Mouse (Mus musculus) cortical plate, adult 2 months (tissue): Measurements from ENCODE around the gene Prpf18. TPM values are rescaled to one million over a fixed set of nuclear protein-coding genes. Genes with fewer than 3 reads are reported as not detected.

Experiments used
- H3K27ac ChIP-seq: fragments of 200-500 bp; 2 replicates; pipeline ENCODE4 v1.5.1; 2012; ENCODE audit warnings: low read length, control low read depth, inconsistent platforms; ENCODE audit not compliant: insufficient read depth
- H3K4me1 ChIP-seq: fragments of 200-500 bp; 2 replicates; pipeline ENCODE4 v1.6.1; 2011; ENCODE audit warnings: low read length; ENCODE audit not compliant: control insufficient read depth, insufficient read depth
- H3K4me3 ChIP-seq: fragments of 200-500 bp; 2 replicates; pipeline ENCODE4 v1.5.1; 2011; ENCODE audit warnings: mild to moderate bottlenecking, low read length, control low read depth; ENCODE audit not compliant: insufficient read depth
- CTCF ChIP-seq: fragments of 200-500 bp; IDR thresholded peaks from 2 replicates; pipeline ENCODE4 v1.5.1; 2011; ENCODE audit warnings: mild to moderate bottlenecking, control low read depth, low read length; ENCODE audit not compliant: insufficient read depth; ENCODE audit errors: extremely low read depth
- POLR2A ChIP-seq: fragments of 200-500 bp; IDR thresholded peaks from 2 replicates; pipeline ENCODE4 v1.6.1; 2011; ENCODE audit warnings: mild to moderate bottlenecking, low read length, control low read depth; ENCODE audit not compliant: insufficient read depth; ENCODE audit errors: extremely low read depth
- polyA plus RNA-seq: library from polyadenylated mRNA; depleted of rRNA; stranded (reverse); fragments of >200 nt; gene quantifications from 2 replicates; pipeline ENCODE4 v1.2.3, GENCODE M21; 2012; rRNA removed

The Prpf18 gene
- polyA plus RNA-seq, 1 experiment, result 41.3 TPM

DNA sequence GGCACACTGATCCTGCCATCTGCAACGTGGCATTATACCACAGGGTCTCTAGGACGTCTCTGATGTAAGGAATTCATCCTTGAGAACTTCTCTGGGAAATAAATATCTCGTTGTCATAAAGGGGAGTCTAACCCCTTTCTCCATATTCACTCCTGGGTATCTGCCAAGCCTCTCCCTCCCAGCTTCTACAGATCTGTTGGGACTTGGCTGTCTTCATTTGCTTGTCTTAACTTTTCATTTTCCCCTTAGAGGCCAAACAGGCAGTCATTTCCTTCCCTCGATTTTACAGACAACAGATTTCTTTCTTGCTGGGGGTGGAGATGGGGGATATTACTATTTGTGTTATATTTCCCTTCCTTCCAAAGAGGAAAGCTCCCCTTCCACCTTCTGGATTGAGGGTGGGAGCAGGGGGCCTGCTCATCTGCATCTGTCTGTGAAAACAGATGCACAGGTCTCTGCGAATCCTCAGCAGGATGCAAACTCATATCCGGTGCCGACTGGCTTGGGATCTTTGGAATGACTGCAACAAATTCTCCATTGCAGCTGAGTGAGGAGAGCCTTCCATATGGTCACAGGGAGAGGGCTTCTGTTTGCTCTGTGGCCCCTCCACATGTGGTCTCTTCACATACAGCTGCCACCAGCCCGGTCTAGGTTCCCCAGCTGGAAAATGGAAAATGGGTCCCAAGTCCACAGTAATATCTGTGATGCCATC lies 72.4 kb downstream of the Prpf18 start:
- Histone ChIP-seq H3K4me1 (peaks cover 1% of the 10 kb centered on the region; the same call in 1 of the 2 replicates), H3K27ac (no peak overlapping the region)
- no peak for TF ChIP-seq CTCF
- TF ChIP-seq POLR2A, result no peak

DNA sequence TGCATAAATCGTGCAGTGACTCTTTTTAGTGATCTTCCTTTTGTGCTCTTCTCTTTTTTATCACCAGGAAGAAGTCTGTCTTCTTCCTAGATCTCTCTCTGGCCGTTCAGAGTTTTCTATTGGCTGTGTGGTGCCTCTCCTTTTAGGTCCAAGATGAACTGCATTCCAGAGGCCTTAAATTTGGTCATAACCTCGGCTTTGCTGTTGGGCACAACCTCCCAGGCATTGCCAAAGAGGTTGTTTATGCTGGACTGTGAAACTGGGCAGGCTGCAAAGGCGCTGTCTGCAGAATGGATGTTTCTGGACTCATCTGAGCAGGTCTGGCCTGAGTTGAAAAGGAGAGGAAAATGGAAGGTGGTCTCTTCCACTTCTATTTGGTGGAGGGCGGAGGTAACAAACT lies 73.6 kb downstream of the Prpf18 start:
- TF ChIP-seq CTCF, result no peak
- TF ChIP-seq POLR2A, result no peak
- Histone ChIP-seq H3K4me1 (peaks cover 1% of the 10 kb centered on the region; the same call in 1 of the 2 replicates), H3K27ac (no peak overlapping the region), H3K4me3 (no peak overlapping the region)

More for the DNA sequence above, 72.4 kb downstream of the Prpf18 start:
- H3K4me3 ChIP-seq, result no peak overlapping the region

DNA sequence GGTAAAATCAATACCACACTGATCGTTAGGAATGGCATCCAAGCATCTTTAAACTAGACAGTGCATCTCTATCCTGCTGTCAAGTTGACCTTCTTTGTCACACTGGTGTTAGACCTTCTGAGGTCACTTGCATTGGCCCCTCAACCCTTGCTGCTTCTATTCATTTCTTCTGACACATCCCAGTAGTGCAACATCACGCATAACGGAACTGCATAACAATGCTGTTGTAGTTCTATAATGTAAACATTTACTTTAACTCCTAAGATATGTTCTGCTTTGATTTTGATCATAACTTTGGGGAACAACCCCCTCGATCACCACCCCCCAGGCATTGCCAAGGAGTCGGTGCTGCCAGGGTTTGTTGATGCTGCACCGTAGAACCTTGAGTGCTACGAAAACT lies 75.9 kb downstream of the Prpf18 start:
- H3K27ac ChIP-seq, result no peak overlapping the region
- TF ChIP-seq POLR2A (no peak), CTCF (no peak)
- H3K4me3 ChIP-seq, result no peak overlapping the region
- H3K4me1 ChIP-seq, result peaks cover 1% of the 10 kb centered on the region; the same call in 1 of the 2 replicates

DNA sequence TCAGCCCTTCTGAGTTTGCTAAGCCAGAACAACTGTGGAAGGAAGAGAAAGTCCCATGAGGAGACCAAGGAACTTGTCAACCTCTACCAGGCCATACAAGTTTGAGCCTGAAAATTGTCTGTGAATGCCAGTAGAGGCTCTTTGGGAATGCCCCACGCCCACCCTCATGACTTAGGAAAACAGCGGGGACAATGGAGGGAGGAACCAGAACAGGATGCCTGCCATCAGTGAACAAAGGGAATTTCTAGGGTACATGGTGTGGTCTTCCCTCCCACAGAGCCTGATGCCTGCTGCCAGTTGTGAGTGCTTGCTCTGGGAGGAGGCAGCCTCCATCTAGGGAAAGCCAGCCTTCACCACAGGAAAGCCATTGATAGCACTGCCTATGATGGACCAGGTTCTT lies 76.8 kb downstream of the Prpf18 start:
- H3K4me1 ChIP-seq, result no peaks in the 10 kb centered on the region; the same call in 1 of the 2 replicates
- no peak overlapping the region for H3K4me3 ChIP-seq
- H3K27ac ChIP-seq, result no peak overlapping the region
- TF ChIP-seq POLR2A (no peak), CTCF (no peak)

DNA sequence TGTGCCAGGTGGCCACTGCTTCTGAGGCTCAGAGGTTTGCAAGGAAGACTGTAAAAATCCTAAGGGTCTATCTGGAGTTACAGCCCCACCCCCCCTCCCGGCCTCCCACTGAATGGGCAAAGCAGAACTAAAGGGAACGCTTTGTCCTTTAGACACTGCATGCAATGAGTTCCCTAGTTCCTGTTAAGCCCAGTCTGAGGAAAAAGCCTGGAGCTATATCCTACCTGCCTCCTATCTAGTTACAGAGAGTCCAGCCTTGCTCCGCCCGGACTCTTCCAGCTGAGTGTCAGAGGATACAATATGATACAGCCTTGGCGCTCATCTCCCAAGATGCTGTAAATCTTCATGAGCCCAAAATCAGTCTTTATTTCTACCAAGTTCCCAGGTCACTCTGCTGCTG lies 77.7 kb downstream of the Prpf18 start:
- H3K4me3 ChIP-seq, result no peak overlapping the region
- TF ChIP-seq POLR2A, result no peak
- no peak for TF ChIP-seq CTCF
- H3K4me1 ChIP-seq, result no peaks in the 10 kb centered on the region; the same call in 1 of the 2 replicates
- H3K27ac ChIP-seq, result no peak overlapping the region

DNA sequence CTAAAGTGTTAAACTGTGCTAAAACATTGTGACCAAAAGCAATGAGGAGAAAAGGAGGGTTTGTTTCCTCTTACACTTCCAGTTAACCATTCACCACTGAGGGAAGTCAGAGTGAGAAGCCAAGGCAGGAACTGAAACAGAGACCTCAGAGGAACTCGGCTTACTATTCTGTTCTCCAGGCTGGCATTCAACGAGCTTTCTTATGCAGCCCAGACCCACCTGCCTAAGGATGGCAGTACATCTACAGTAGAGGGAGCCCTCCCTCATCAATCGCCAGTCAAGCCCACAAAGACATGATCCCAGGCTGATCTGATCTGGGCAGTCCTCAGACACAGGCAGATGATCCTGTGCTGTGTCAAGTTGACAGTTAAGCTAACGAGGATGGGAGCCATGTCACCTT lies 78.5 kb downstream of the Prpf18 start:
- H3K4me1 ChIP-seq, result peaks cover 2% of the 10 kb centered on the region; the same call in 1 of the 2 replicates
- H3K4me3 ChIP-seq, result no peak overlapping the region
- no peak overlapping the region for H3K27ac ChIP-seq
- TF ChIP-seq POLR2A, result no peak
- TF ChIP-seq CTCF, result no peak

DNA sequence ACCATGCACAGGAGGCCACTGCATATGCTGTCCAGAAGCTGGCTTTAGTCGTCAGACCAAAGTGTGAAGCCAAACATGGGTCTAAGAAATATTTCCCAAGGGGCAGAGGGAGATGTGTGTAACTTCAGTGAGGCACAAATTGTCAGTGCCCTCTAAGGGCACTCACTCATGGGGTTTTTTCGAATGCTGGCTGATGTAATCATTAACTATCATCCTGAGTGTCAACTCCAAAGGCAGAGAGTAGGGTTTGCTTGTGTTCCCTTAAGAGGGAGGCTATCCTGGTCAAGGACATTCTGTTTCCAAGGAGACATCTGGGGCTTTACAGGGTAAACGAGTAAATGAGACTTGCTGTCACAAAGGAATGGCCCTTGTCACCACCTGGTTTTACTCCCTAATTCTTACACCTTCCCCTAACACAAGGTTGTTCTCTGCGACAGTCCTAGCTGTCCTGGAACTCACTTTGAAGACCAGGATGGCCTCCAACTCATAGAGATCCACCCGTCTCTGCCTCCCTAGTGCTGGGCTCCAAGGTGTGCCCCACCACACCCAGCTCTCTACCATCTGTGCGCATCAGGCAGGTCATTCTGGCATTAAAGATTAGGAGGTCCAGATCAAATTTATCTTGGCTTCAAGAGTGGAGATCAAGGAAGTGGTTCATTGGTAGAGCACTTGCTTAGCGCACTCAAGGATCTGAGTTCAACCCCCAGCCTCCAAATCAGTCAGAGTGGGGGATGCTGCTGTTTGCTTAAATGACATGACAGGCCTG lies 79.2 kb downstream of the Prpf18 start:
- H3K27ac ChIP-seq, result no peak overlapping the region
- TF ChIP-seq POLR2A (no peak), CTCF (no peak)

More for the DNA sequence above, 79.2 kb downstream of the Prpf18 start:
- peaks cover 2% of the 10 kb centered on the region; the same call in 1 of the 2 replicates for H3K4me1 ChIP-seq
- no peak overlapping the region for H3K4me3 ChIP-seq

Other genes with a start within 250 kb of the Prpf18 start
- 1.2 and 1.5 TPM in 2 replicates for gene Bend7, start 65.7 kb upstream of the Prpf18 start, polyA plus RNA-seq
- 16.7 and 17.5 TPM in 2 replicates for gene Sephs1, start 229.5 kb upstream of the Prpf18 start, polyA plus RNA-seq